Mouse (Mus musculus): ENCODE data around the gene Hist2h3b. TPM values are rescaled to one million over a fixed set of nuclear protein-coding genes. Genes with fewer than 3 reads are reported as not detected.

The Hist2h3b gene
- total RNA-seq, 2 experiments from 2014 or later = 340 to 373 TPM

GRCm38 (mm10) chr3:96237904-96238511 lies 30.4 kb upstream of the Hist2h3b start:
- ATAC-seq (replicated peaks; ENCODE audit: low FRiP score, poor library complexity, severe bottlenecking) = peak; percentile 16

- peak; percentile 68 for ATAC-seq (replicated peaks; ENCODE audit: low FRiP score, poor library complexity, severe bottlenecking)
Observed at GRCm38 (mm10) chr3:96238954-96239793, 29.3 kb upstream of the Hist2h3b start, which contains the start of gene Hist2h3c2. TSS of gene Hist2h3c2 (minus strand) at chr3:96239127.

- ATAC-seq (replicated peaks; ENCODE audit: low FRiP score, poor library complexity, severe bottlenecking) = peak; percentile 61
Observed at GRCm38 (mm10) chr3:96239949-96240798, 28.3 kb upstream of the Hist2h3b start, which contains the start of gene Hist2h2aa2. TSS of gene Hist2h2aa2 (minus strand) at chr3:96240276.

GRCm38 (mm10) chr3:96240799-96241197 lies 27.7 kb upstream of the Hist2h3b start:
- ATAC-seq (replicated peaks; ENCODE audit: low FRiP score, poor library complexity, severe bottlenecking) = no peak

GRCm38 (mm10) chr3:96243921-96244572 lies 24.4 kb upstream of the Hist2h3b start:
- ATAC-seq (replicated peaks; ENCODE audit: low FRiP score, poor library complexity, severe bottlenecking) = no peak

- peak; percentile 65 for ATAC-seq (replicated peaks; ENCODE audit: low FRiP score, poor library complexity, severe bottlenecking)
Observed at GRCm38 (mm10) chr3:96245003-96245886, 23.2 kb upstream of the Hist2h3b start, which contains the start of gene Hist2h2aa1. TSS of gene Hist2h2aa1 (plus strand) at chr3:96245497.

GRCm38 (mm10) chr3:96246018-96246417 lies 22.4 kb upstream of the Hist2h3b start:
- peak; percentile 59 for ATAC-seq (replicated peaks; ENCODE audit: low FRiP score, poor library complexity, severe bottlenecking)

GRCm38 (mm10) chr3:96246427-96246856 lies 22.0 kb upstream of the Hist2h3b start, which contains the start of gene Hist2h3c1:
TSS of gene Hist2h3c1 (plus strand) at chr3:96246685.
- ATAC-seq (replicated peaks; ENCODE audit: low FRiP score, poor library complexity, severe bottlenecking) = peak; percentile 70

- ATAC-seq (replicated peaks; ENCODE audit: low FRiP score, poor library complexity, severe bottlenecking) = no peak
Observed at GRCm38 (mm10) chr3:96247356-96248140, 20.9 kb upstream of the Hist2h3b start.

- ATAC-seq (replicated peaks; ENCODE audit: low FRiP score, poor library complexity, severe bottlenecking) = no peak
Observed at GRCm38 (mm10) chr3:96248141-96249033, 20.1 kb upstream of the Hist2h3b start.

- ATAC-seq (replicated peaks; ENCODE audit: low FRiP score, poor library complexity, severe bottlenecking) = no peak
Observed at GRCm38 (mm10) chr3:96249034-96249345, 19.5 kb upstream of the Hist2h3b start.

- ATAC-seq (replicated peaks; ENCODE audit: low FRiP score, poor library complexity, severe bottlenecking) = no peak
Observed at GRCm38 (mm10) chr3:96250890-96251289, 17.6 kb upstream of the Hist2h3b start.

GRCm38 (mm10) chr3:96251787-96252186 lies 16.7 kb upstream of the Hist2h3b start:
- no peak for ATAC-seq (replicated peaks; ENCODE audit: low FRiP score, poor library complexity, severe bottlenecking)

- ATAC-seq (replicated peaks; ENCODE audit: low FRiP score, poor library complexity, severe bottlenecking) = peak; percentile 87
Observed at GRCm38 (mm10) chr3:96254683-96255355, 13.6 kb upstream of the Hist2h3b start.

GRCm38 (mm10) chr3:96255926-96256593 lies 12.4 kb upstream of the Hist2h3b start:
- no peak for ATAC-seq (replicated peaks; ENCODE audit: low FRiP score, poor library complexity, severe bottlenecking)

GRCm38 (mm10) chr3:96257190-96257589 lies 11.3 kb upstream of the Hist2h3b start:
- no peak for ATAC-seq (replicated peaks; ENCODE audit: low FRiP score, poor library complexity, severe bottlenecking)
